Mouse (Mus musculus) CH12.LX (cell line): ENCODE data around the gene Clint1. TPM values are rescaled to one million over a fixed set of nuclear protein-coding genes. Genes with fewer than 3 reads are reported as not detected.

Source experiments
- DNase-seq: peaks from one replicate; pipeline ENCODE4 v3.0.0-alpha.2; 2013; ENCODE audit errors: extremely low read depth
- H3K27ac ChIP-seq: 2 replicates; pipeline ENCODE4 v1.5.1; 2012; ENCODE audit warnings: low read depth, mild to moderate bottlenecking, control low read depth, moderate library complexity; ENCODE audit not compliant: insufficient read depth
- H3K27me3 ChIP-seq: replicated peaks from 2 replicates; pipeline ENCODE3; 2012; ENCODE audit warnings: inconsistent platforms
- H3K36me3 ChIP-seq, 2 experiments: replicated peaks in 1 of 2; 2 replicates each; pipeline versions ENCODE3 to v1.6.1; 2012; ENCODE audit warnings: inconsistent platforms in 1 of 2, low read length in 1 of 2, mild to moderate bottlenecking in 1 of 2, mixed read lengths in 1 of 2, moderate library complexity in 1 of 2; ENCODE audit not compliant: control insufficient read depth in 1 of 2, insufficient read depth in 1 of 2
- H3K4me1 ChIP-seq, 2 experiments: 2 replicates each; pipeline ENCODE4 v1.6.1; 2012; ENCODE audit warnings: inconsistent platforms in 1 of 2, moderate library complexity in 1 of 2; ENCODE audit not compliant: insufficient read depth in 2 of 2, control insufficient read depth in 1 of 2
- H3K4me2 ChIP-seq: 2 replicates; pipeline ENCODE4 v1.6.1; 2012; ENCODE audit warnings: low read depth, mild to moderate bottlenecking, control low read depth; ENCODE audit not compliant: poor library complexity, insufficient read depth, severe bottlenecking
- H3K4me3 ChIP-seq, 3 experiments: fragments of 150-350 bp in 1 of 3; sonication (generic) in 1 of 3; replicated peaks in 1 of 3; 2 replicates each; pipeline versions ENCODE3 to v1.5.1; 2011 to 2012; ENCODE audit warnings: low read depth in 2 of 3, low read length in 2 of 3, mild to moderate bottlenecking in 2 of 3, moderate library complexity in 2 of 3, control low read depth in 1 of 3, improper control_type of control experiment in 1 of 3, inconsistent platforms in 1 of 3, mixed read lengths in 1 of 3; ENCODE audit not compliant: poor library complexity in 1 of 3
- H3K79me2 ChIP-seq: replicated peaks from 2 replicates; pipeline ENCODE4 v1.6.1; 2012; ENCODE audit warnings: mild to moderate bottlenecking, moderate library complexity; ENCODE audit not compliant: control insufficient read depth, poor library complexity, insufficient read depth, severe bottlenecking; ENCODE audit errors: extremely low read depth
- H3K9ac ChIP-seq: 2 replicates; pipeline ENCODE4 v1.6.1; 2012; ENCODE audit warnings: low read depth, mild to moderate bottlenecking, control low read depth, moderate library complexity; ENCODE audit not compliant: insufficient read depth
- H3K9me3 ChIP-seq: replicated peaks from 2 replicates; pipeline ENCODE3; 2012; ENCODE audit warnings: low read length, inconsistent platforms, mixed read lengths
- BHLHE40 ChIP-seq: IDR thresholded peaks from 2 replicates; pipeline ENCODE4 v1.6.1; 2011; ENCODE audit warnings: mild to moderate bottlenecking, low read depth, low read length, improper control_type of control experiment
- E2F4 ChIP-seq: IDR thresholded peaks from 2 replicates; pipeline ENCODE4 v1.6.1; 2011; ENCODE audit warnings: low read depth, low read length, improper control_type of control experiment; ENCODE audit not compliant: insufficient replicate concordance
- ELF1 ChIP-seq: IDR thresholded peaks from 2 replicates; pipeline ENCODE4 v1.6.1; 2014; ENCODE audit warnings: low read depth, mild to moderate bottlenecking, inconsistent platforms, low read length, improper control_type of control experiment
- ETS1 ChIP-seq: conservative IDR thresholded peaks from 2 replicates; pipeline ENCODE4 v1.6.1; 2012; ENCODE audit warnings: low read depth, mild to moderate bottlenecking, inconsistent platforms, low read length, improper control_type of control experiment, moderate library complexity
- JUND ChIP-seq: conservative IDR thresholded peaks from 2 replicates; pipeline ENCODE4 v1.6.1; 2011; ENCODE audit warnings: low read depth, low read length, improper control_type of control experiment
- MAZ ChIP-seq: IDR thresholded peaks from 2 replicates; pipeline ENCODE4 v1.6.1; 2012; ENCODE audit warnings: low read depth, mild to moderate bottlenecking, inconsistent platforms, low read length, improper control_type of control experiment, moderate library complexity
- MEF2A ChIP-seq: IDR thresholded peaks from 2 replicates; pipeline ENCODE4 v1.6.1; 2014; ENCODE audit warnings: low read depth, mild to moderate bottlenecking, inconsistent platforms, low read length, improper control_type of control experiment, borderline replicate concordance
- MXI1 ChIP-seq: IDR thresholded peaks from 2 replicates; pipeline ENCODE4 v1.6.1; 2011; ENCODE audit warnings: mild to moderate bottlenecking, low read depth, low read length, improper control_type of control experiment
- PAX5 ChIP-seq: IDR thresholded peaks from 2 replicates; pipeline ENCODE4 v1.6.1; 2012; ENCODE audit warnings: low read length, inconsistent platforms, mixed read lengths
- POLR2A ChIP-seq: IDR thresholded peaks from 2 replicates; pipeline ENCODE4 v1.6.1; 2011; ENCODE audit warnings: low read depth, mild to moderate bottlenecking, improper control_type of control experiment, low read length
- RAD21 ChIP-seq: IDR thresholded peaks from 2 replicates; pipeline ENCODE4 v1.6.1; 2011; ENCODE audit warnings: low read depth, mild to moderate bottlenecking, low read length, improper control_type of control experiment, moderate library complexity
- SMC3 ChIP-seq: IDR thresholded peaks from 2 replicates; pipeline ENCODE4 v1.6.1; 2011; ENCODE audit warnings: low read depth, low read length, improper control_type of control experiment
- UBTF ChIP-seq: IDR thresholded peaks from 2 replicates; pipeline ENCODE4 v1.6.1; 2012; ENCODE audit warnings: low read depth, mild to moderate bottlenecking, inconsistent platforms, low read length, improper control_type of control experiment, moderate library complexity
- USF1 ChIP-seq: IDR thresholded peaks from 2 replicates; pipeline ENCODE4 v1.6.1; 2014; ENCODE audit warnings: low read depth, mild to moderate bottlenecking, inconsistent platforms, low read length, improper control_type of control experiment
- USF2 ChIP-seq: conservative IDR thresholded peaks from 2 replicates; pipeline ENCODE4 v1.6.1; 2011; ENCODE audit warnings: low read depth, low read length, improper control_type of control experiment
- ZC3H11A ChIP-seq: IDR thresholded peaks from 2 replicates; pipeline ENCODE4 v1.6.1; 2012; ENCODE audit warnings: low read depth, mild to moderate bottlenecking, inconsistent platforms, low read length, improper control_type of control experiment
- ZKSCAN1 ChIP-seq: IDR thresholded peaks from 2 replicates; pipeline ENCODE4 v1.6.1; 2012; ENCODE audit warnings: low read depth, inconsistent platforms, low read length, improper control_type of control experiment, borderline replicate concordance
- ZNF384 ChIP-seq: IDR thresholded peaks from 2 replicates; pipeline ENCODE4 v1.6.1; 2012; ENCODE audit warnings: low read depth, low read length, improper control_type of control experiment, inconsistent platforms
- dilution Hi-C: fragments of 300-500 bp; cut with MboI; formaldehyde crosslinking; loops from 2 replicates; pipeline ENCODE4 v1.14.3; 2020; ENCODE audit warnings: low sequenced_read_pairs; ENCODE audit not compliant: extremely low pct_unique_long_range_greater_than_20kb, extremely low pct_ligation_motif_present
- in situ Hi-C: fragments of 300-500 bp; cut with MboI; formaldehyde crosslinking; loops from 3 replicates; pipeline ENCODE4 v1.14.3; 2019; ENCODE audit warnings: low sequenced_read_pairs, low pct_ligation_motif_present, low pct_unique_long_range_greater_than_20kb, mixed read lengths
- polyA plus RNA-seq: library from polyadenylated mRNA; unstranded; fragments of >175 nt; gene quantifications from 2 replicates; pipeline ENCODE4 v1.2.1, GENCODE M21; 2012; ENCODE audit warnings: low read depth; ENCODE audit not compliant: insufficient read length
- total RNA-seq, 2 experiments: library from RNA; depleted of rRNA; stranded (reverse); fragments of 300-350 nt in 1 of 2; fragments of >200 nt in 1 of 2; gene quantifications; 2 replicates each; pipeline ENCODE4 v1.2.3; 2012 to 2014

Gene Clint1
- total and polyA plus RNA-seq, 3 experiments: 54.1 to 137 (median 98.5) TPM

GRCm38 (mm10) chr11:45853916-45854315, 2.1 kb downstream of the Clint1 start:
- Histone ChIP-seq H3K4me2 (no peak overlapping the region), H3K27ac (no peak overlapping the region), H3K36me3 (peaks cover 18 to 54% of the 10 kb centered on the region in 2 experiments), H3K9ac (no peak overlapping the region; the same call in 1 of the 2 replicates), H3K9me3 (no peaks in the 10 kb centered on the region), H3K79me2 (peaks cover 57% of the 10 kb centered on the region), H3K4me1 (peaks cover 10 to 66% of the 10 kb centered on the region in 2 experiments), H3K27me3 (no peaks in the 10 kb centered on the region), H3K4me3 (no peak overlapping the region)
- DNase-seq: no peak
- in situ Hi-C loops: no loop called here
- no peak for TF ChIP-seq ZC3H11A
- no peak for TF ChIP-seq USF1
- TF ChIP-seq USF2: no peak
- no peak for TF ChIP-seq POLR2A
- TF ChIP-seq ZKSCAN1: no peak
- no peak for TF ChIP-seq ZNF384
- TF ChIP-seq PAX5: no peak
- no peak for TF ChIP-seq SMC3
- no peak for TF ChIP-seq E2F4
- no peak for TF ChIP-seq MXI1
- no peak for TF ChIP-seq MAZ
- TF ChIP-seq ETS1: no peak
- no peak for TF ChIP-seq MEF2A
- TF ChIP-seq UBTF: no peak
- no peak for TF ChIP-seq JUND
- TF ChIP-seq, all 38 proteins: peak for 0
- dilution Hi-C loops: no loop called here

GRCm38 (mm10) chr11:45854381-45854780, 2.5 kb downstream of the Clint1 start:
- dilution Hi-C loops (no loop called here), in situ Hi-C loops (no loop called here)
- Histone ChIP-seq H3K9me3 (no peaks in the 10 kb centered on the region), H3K4me3 (no peak overlapping the region), H3K36me3 (peaks cover 18 to 56% of the 10 kb centered on the region in 2 experiments), H3K27ac (no peak overlapping the region), H3K27me3 (no peaks in the 10 kb centered on the region), H3K4me1 (peaks cover 10 to 65% of the 10 kb centered on the region in 2 experiments), H3K9ac (no peak overlapping the region), H3K79me2 (peaks cover 59% of the 10 kb centered on the region), H3K4me2 (no peak overlapping the region)
- no peak for TF ChIP-seq BHLHE40
- TF ChIP-seq ELF1: no peak
- no peak for TF ChIP-seq RAD21
- no peak for DNase-seq
